Mouse (Mus musculus) neural tube, embryonic 12.5 days (tissue): ENCODE data around the gene Capg. TPM values are rescaled to one million over a fixed set of nuclear protein-coding genes. Genes with fewer than 3 reads are reported as not detected.

ENCODE experiments used
- ATAC-seq: fragments of 200-750 bp; cut with Nextera tagmentation; 2 replicates; pipeline ENCODE4 v1.8.0; 2017; ENCODE audit warnings: low read depth, mild to moderate bottlenecking, moderate TSS enrichment, moderate library complexity; ENCODE audit not compliant: low FRiP score
- H3K27ac ChIP-seq: fragments of 300-500 bp; sonication (generic); 2 replicates; pipeline ENCODE4 v1.5.1; 2016
- H3K27me3 ChIP-seq: fragments of 300-500 bp; sonication (generic); replicated peaks from 2 replicates; pipeline ENCODE4 v1.6.1; 2016; ENCODE audit warnings: mild to moderate bottlenecking
- H3K36me3 ChIP-seq: fragments of 300-500 bp; sonication (generic); 2 replicates; pipeline ENCODE4 v1.6.1; 2016; ENCODE audit warnings: mild to moderate bottlenecking
- H3K4me1 ChIP-seq: fragments of 300-500 bp; sonication (generic); 2 replicates; pipeline ENCODE4 v1.6.1; 2016
- H3K4me2 ChIP-seq: fragments of 300-500 bp; sonication (generic); replicated peaks from 2 replicates; pipeline ENCODE4 v1.6.1; 2016; ENCODE audit warnings: mild to moderate bottlenecking
- H3K4me3 ChIP-seq: fragments of 300-500 bp; sonication (generic); 2 replicates; pipeline ENCODE4 v1.5.1; 2016
- H3K9ac ChIP-seq: fragments of 300-500 bp; sonication (generic); 2 replicates; pipeline ENCODE4 v1.6.1; 2016; ENCODE audit warnings: mild to moderate bottlenecking
- H3K9me3 ChIP-seq: fragments of 300-500 bp; sonication (generic); 2 replicates; pipeline ENCODE4 v1.6.1; 2016; ENCODE audit warnings: mild to moderate bottlenecking
- WGBS: fragments of 180-500 bp; shearing (Covaris S2); methylation state at CpG from one replicate; pipeline ENCODE4 v1.1.7; 2016; 5-methylcytosine and 5-hydroxymethylcytosine counted together
- polyA plus RNA-seq: library from polyadenylated mRNA; unstranded; fragments of >200 nt; fragmentation: Nextera tagmentation; extraction: Ambion mirVana; gene quantifications from 2 replicates; pipeline ENCODE4 v1.2.1, GENCODE M21; 2016

The Capg gene
- polyA plus RNA-seq, 1 experiment from 2014 or later: 11.6 TPM

DNA sequence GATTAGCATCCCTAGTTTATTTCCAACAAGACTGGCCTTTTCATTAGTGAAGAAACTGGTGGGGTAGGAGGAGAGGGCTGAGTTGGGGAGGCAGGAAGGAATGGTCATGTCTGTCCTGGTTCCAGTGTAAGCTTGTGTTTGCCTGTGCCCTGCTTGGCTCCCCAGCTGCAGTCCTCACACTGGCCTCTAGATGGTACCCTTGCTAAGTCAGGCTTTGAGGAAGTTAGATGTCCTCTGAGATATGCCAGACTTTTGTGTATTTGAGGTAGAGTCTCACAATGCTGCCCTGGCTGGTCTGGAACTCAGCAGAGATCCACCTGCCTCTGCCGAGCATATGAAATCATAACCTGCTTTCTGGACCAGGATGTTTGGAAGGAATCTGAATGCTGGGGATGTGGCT lies 57.5 kb downstream of the Capg start:
- H3K4me1 ChIP-seq: peaks cover 18% of the 10 kb centered on the region
- no peaks in the 10 kb centered on the region for H3K9me3 ChIP-seq
- no peaks in the 10 kb centered on the region for H3K27me3 ChIP-seq
- no peak overlapping the region for H3K9ac ChIP-seq
- H3K4me2 ChIP-seq: no peak overlapping the region
- peaks cover 24% of the 10 kb centered on the region for H3K36me3 ChIP-seq
- no peak overlapping the region for H3K27ac ChIP-seq
- 56% methylated on average over 1 of the region's 1 CpGs for WGBS
- no peak for ATAC-seq
- no peak overlapping the region for H3K4me3 ChIP-seq

GRCm38 (mm10) chr6:72604066-72604465 lies 59.9 kb downstream of the Capg start:
- ATAC-seq: no peak
- Histone ChIP-seq H3K27me3 (no peaks in the 10 kb centered on the region), H3K27ac (no peak overlapping the region), H3K4me3 (no peak overlapping the region), H3K36me3 (peaks cover 40% of the 10 kb centered on the region), H3K9ac (no peak overlapping the region), H3K4me1 (peaks cover 2% of the 10 kb centered on the region; the same call in 1 of the 2 replicates), H3K4me2 (no peak overlapping the region), H3K9me3 (no peaks in the 10 kb centered on the region)
- 91% methylated on average over 2 of the region's 2 CpGs for WGBS

DNA sequence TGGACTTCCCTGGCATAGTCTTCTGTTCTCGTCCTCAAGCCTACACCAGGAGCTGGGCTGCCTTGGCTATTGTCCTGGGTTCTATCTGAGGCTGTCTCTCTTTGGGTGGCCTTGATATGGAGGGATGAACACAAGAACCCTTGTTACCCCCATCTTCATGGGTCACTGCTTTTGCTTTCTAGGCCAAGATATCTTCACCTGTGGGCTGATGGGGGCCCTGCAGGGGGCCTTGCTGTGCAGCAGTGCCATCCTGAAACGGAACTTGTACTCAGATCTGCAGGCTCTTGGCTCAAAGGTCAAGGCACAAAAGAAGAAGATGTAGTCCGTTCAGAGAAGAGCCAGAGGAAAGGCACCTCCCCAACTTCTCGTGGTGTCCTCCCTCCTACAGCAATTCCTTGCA lies 62.9 kb downstream of the Capg start:
- H3K27me3 ChIP-seq: no peaks in the 10 kb centered on the region
- no peak overlapping the region for H3K27ac ChIP-seq
- no peaks in the 10 kb centered on the region for H3K4me1 ChIP-seq
- no peaks in the 10 kb centered on the region for H3K9me3 ChIP-seq
- no peak for ATAC-seq
- no peak overlapping the region for H3K9ac ChIP-seq
- H3K4me2 ChIP-seq: no peak overlapping the region
- WGBS: 88% methylated on average over 4 of the region's 4 CpGs
- H3K4me3 ChIP-seq: no peak overlapping the region
- H3K36me3 ChIP-seq: peaks cover 69% of the 10 kb centered on the region

DNA sequence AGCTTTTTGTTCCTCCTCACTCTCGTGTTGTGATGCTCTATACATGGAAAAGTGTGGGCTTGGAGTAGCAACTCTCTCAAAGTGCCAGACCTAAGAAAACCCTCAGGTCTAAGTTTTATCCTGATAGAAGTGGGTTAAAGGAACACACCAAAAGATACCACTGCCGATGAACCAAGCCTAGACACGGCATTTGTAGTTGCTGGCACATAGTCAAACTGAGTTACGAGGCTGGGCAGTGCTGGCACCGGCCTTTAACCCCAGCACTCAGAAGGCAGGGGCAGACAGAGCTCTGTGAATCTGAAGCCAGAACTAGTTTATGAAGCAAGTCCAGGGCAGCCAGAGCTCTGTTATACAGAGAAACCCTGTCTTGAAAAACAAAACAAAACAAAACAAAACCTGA lies 63.5 kb downstream of the Capg start:
- H3K4me3 ChIP-seq: no peak overlapping the region
- H3K9ac ChIP-seq: no peak overlapping the region
- WGBS: 92% methylated on average over 5 of the region's 5 CpGs
- H3K36me3 ChIP-seq: peaks cover 72% of the 10 kb centered on the region
- H3K27ac ChIP-seq: no peak overlapping the region
- no peak for ATAC-seq
- H3K4me2 ChIP-seq: no peak overlapping the region
- no peaks in the 10 kb centered on the region for H3K27me3 ChIP-seq
- H3K4me1 ChIP-seq: no peaks in the 10 kb centered on the region
- H3K9me3 ChIP-seq: no peaks in the 10 kb centered on the region

GRCm38 (mm10) chr6:72608662-72609184 lies 64.5 kb downstream of the Capg start:
- whole genome bisulfite sequencing: 87% methylated on average over 4 of the region's 4 CpGs
- Histone ChIP-seq H3K9me3 (no peaks in the 10 kb centered on the region), H3K4me3 (no peak overlapping the region), H3K36me3 (peaks cover 71% of the 10 kb centered on the region), H3K9ac (no peak overlapping the region), H3K27ac (no peak overlapping the region), H3K4me2 (no peak overlapping the region), H3K27me3 (no peaks in the 10 kb centered on the region), H3K4me1 (no peaks in the 10 kb centered on the region)
- no peak for ATAC-seq

DNA sequence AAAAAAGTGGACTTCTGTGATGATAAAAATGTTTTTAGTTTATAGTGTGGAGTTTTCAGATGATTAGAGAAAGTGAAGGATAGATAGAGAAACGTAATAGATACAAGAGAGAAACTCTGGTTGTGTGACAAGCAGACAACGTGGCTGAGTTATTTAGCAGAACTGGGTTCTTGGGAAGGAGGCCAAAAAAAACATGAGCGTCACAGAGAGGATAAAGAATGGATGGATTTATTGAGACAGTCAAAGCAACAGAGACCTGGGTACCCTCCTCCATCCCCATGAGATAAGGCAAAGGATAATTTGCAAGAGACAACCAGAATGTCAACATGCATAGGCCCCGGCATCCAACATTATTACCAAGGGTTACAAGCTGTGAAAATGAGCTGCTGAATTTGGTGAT lies 66.1 kb downstream of the Capg start:
- Histone ChIP-seq H3K4me2 (no peak overlapping the region), H3K27ac (no peak overlapping the region), H3K9ac (no peak overlapping the region), H3K9me3 (no peaks in the 10 kb centered on the region), H3K4me1 (peaks cover 12% of the 10 kb centered on the region), H3K27me3 (no peaks in the 10 kb centered on the region), H3K36me3 (peaks cover 64% of the 10 kb centered on the region), H3K4me3 (no peak overlapping the region)
- 84% methylated on average over 4 of the region's 4 CpGs for WGBS
- no peak for ATAC-seq

Other genes with a start within 250 kb of the Capg start
- not detected in 2 replicates for gene Sftpb, start 239.8 kb upstream of the Capg start, polyA plus RNA-seq
- 63.7 and 64.9 TPM in 2 replicates for gene Usp39, start 199.2 kb upstream of the Capg start, polyA plus RNA-seq
- gene 0610030E20Rik, start 197.1 kb upstream of the Capg start, polyA plus RNA-seq: 24.8 and 25.8 TPM in 2 replicates
- gene Tmem150a, start 188.9 kb upstream of the Capg start, polyA plus RNA-seq: 12.8 and 12.9 TPM in 2 replicates
- 108 and 109 TPM in 2 replicates for gene Rnf181, start 177.4 kb upstream of the Capg start, polyA plus RNA-seq
- 17.3 and 18.7 TPM in 2 replicates for gene Vamp5, start 163.9 kb upstream of the Capg start, polyA plus RNA-seq
- gene Vamp8, start 153.7 kb upstream of the Capg start, polyA plus RNA-seq: 31.8 and 34.6 TPM in 2 replicates
- 22.5 and 26.8 TPM in 2 replicates for gene Ggcx, start 130.1 kb upstream of the Capg start, polyA plus RNA-seq
- gene Mat2a, start 104.8 kb upstream of the Capg start, polyA plus RNA-seq: 379 and 423 TPM in 2 replicates
- gene Sh2d6, start 22.7 kb upstream of the Capg start, polyA plus RNA-seq: 0.34 and 0.96 TPM in 2 replicates
- gene Elmod3, start 54.0 kb downstream of the Capg start, polyA plus RNA-seq: 15.7 and 17.2 TPM in 2 replicates
- gene Retsat, start 54.1 kb downstream of the Capg start, polyA plus RNA-seq: 5.1 and 6.1 TPM in 2 replicates
- gene Tgoln1, start 72.6 kb downstream of the Capg start, polyA plus RNA-seq: 35.8 and 36.7 TPM in 2 replicates
- 17.4 and 18.6 TPM in 2 replicates for gene Tcf7l1, start 244.9 kb downstream of the Capg start, polyA plus RNA-seq